Mouse (Mus musculus) right cerebral cortex, postnatal 36 days (tissue): ENCODE data around the gene Inpp5f.

Source experiments
- DNase-seq, 2 experiments: peaks; one replicate each; pipeline ENCODE4 v3.0.0; 2022; ENCODE audit warnings: low spot score in 2 of 2, mixed read lengths in 1 of 2

Inpp5f gene

GRCm38 (mm10) chr7:128738041-128738440 lies 126.9 kb downstream of the Inpp5f start:
- no peak for DNase-seq

- no peak for DNase-seq
These were observed 128.0 kb downstream of the Inpp5f start for GRCm38 (mm10) chr7:128739116-128739461.

GRCm38 (mm10) chr7:128739462-128740277 lies 128.5 kb downstream of the Inpp5f start:
- peak in 1 of 2 experiments; percentile 22 for DNase-seq

GRCm38 (mm10) chr7:128740334-128740733 lies 129.2 kb downstream of the Inpp5f start, which contains the start of gene Mcmbp:
TSS of gene Mcmbp (minus strand) at chr7:128740495.
- peak; percentile 93 to 94 for DNase-seq

GRCm38 (mm10) chr7:128743898-128744297 lies 132.8 kb downstream of the Inpp5f start:
- no peak for DNase-seq

- DNase-seq = peak; percentile 98 to 99
These were observed 133.8 kb downstream of the Inpp5f start, which contains the start of gene Sec23ip for GRCm38 (mm10) chr7:128744684-128745485. TSS of gene Sec23ip (plus strand) at chr7:128744943.
